Mouse (Mus musculus) 416B (cell line): ENCODE results near the gene Ang6.
"Not testable (repeated sequence)": the region's sequence is repeated elsewhere in the genome, so short reads cannot be mapped to it uniquely, and the experiment has no call there.

Experiments
- DNase-seq: peaks from one replicate; pipeline ENCODE4 v3.0.0; 2011; ENCODE audit warnings: low read depth

Gene Ang6

GRCm38 (mm10) chr14:44002169-44002568, at the start of gene Ang6:
Gene Ang6, minus strand, starts transcription at chr14:44002269.
- no peak for DNase-seq

- DNase-seq = not testable (repeated sequence)
These were observed 44.5 kb upstream of the Ang6 start for GRCm38 (mm10) chr14:44046567-44046966.

DNA sequence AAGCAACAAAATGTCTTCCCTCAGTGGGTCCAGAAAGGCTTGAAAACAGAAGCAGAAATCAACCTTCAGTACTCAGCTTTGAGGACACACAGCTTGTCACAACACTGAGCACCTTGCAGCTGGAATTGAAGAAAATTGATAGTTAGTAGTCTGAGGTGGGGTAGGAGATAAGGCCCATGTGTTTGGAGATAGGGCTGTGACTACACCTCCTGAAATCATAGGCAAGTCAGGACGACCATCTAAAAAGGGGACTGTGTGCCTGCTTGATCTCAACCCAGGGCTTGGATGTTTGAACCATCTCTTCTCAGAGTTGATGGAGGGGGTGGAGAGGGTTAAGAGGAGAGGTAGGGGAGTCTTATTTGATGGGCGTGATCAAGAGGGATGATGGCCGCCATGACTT, 29.8 kb upstream of the Ang6 start:
- DNase-seq = not testable (repeated sequence)

GRCm38 (mm10) chr14:44009686-44010085, 7.6 kb upstream of the Ang6 start:
- DNase-seq = not testable (repeated sequence)

DNA sequence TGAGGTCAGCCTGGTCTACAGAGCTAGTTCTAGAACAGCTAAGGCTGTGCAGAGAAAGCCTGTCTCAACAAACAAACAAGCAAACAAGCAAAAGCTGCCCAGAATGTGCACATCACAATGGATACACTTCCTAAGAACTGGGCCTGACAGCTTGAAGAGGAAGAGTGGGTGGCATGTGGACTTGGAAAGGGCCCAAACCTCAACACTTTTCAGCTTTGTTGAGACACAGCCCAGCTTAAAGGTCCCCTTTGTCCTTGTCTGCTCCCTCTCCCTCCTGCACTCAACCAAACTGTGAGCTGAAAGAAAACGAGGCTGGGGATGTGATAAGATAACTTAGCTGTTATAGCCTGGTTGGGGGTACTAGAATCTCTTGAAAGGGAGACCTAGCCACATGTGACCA, 6.0 kb upstream of the Ang6 start:
- DNase-seq = not testable (repeated sequence)

DNA sequence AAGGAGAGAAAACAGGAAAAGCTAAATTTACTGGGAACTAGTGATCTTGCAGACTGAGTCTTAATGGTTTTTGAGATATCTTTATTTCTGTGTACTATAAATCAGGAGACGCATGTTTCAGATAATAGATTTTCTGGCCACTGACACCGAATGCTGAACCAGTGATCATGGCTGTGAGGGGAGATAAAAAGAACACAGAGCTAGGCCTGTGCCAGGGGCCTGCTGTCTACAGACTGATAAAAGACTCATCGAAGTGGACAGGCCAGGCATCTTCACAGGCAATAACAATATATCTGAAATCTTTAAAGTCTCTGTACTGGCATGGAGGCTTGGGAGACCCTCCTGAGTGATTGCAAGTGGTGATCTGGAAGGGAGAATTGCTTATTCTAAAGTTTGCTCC, 469 bp downstream of the Ang6 start:
- no peak for DNase-seq

- peak; percentile 12 for DNase-seq
These were observed 3.5 kb downstream of the Ang6 start for GRCm38 (mm10) chr14:43998455-43999000.

- peak; percentile 22 for DNase-seq
These were observed 14.7 kb downstream of the Ang6 start for GRCm38 (mm10) chr14:43987404-43987803.

DNA sequence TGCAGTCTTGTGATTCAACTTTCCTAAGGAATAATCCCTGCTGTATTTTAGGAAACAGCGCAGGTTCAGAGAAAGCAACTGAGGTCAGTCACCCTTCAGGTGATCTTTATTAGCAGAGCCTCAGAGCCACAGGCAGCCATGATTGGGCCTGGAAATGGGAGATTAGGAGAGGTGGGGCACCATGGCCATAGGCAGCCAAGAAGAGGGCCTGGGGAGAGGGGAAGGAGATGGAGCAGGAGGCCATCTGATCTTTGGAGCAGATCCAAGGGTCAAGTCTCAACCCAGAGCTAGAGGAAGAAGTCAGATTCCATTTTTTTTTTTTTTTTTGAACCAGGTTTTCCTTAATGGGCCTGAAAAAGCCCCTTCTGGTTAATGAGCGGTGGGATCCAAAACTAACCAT, 15.9 kb downstream of the Ang6 start:
- DNase-seq = no peak

DNA sequence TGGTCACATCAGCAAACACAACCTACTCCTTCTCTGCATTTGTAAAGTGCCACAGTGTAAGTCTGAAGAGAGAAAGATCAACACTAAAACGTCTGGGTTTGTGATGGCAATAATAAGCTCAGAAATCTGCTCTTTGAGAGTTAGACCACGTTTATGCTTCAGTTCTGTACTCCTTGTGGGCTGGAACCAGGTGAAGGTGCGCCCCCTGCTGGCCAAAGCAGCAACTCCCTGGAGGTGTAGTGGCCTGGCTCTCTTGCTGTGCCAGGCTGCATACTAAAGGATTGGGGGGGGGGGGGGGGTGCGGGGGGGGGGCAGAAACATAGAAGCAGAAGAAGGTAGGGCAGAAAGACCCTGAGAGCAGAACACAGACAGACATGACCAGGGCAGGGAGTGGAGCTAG, 18.2 kb downstream of the Ang6 start:
- DNase-seq = peak; percentile 10

- DNase-seq = no peak
These were observed 18.6 kb downstream of the Ang6 start for GRCm38 (mm10) chr14:43983454-43983853.

DNA sequence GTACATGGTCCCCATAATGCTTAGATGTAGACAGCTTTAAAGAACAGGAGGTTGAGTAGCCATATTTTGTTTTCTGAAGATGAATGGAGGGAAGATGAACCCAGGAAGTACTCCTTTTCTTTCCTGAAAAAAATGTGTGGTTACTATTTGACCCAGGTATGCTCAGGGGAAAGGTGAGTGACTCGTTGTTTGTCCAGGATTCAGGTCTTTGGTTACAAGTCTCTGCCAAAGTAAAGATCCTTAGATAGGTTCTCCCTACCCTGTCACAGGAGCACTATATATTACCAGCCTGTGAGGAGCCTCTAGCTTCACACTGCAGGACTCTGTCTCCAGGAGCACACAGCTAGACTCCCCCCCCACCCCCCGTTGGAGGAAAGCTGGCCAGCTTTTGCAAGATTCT, 45.3 kb downstream of the Ang6 start, which contains the start of gene Ang5:
Gene Ang5, plus strand, starts transcription at position 301 of the 400 bp plus-strand sequence.
- not testable (repeated sequence) for DNase-seq

GRCm38 (mm10) chr14:43955074-43955473, 47.0 kb downstream of the Ang6 start:
- not testable (repeated sequence) for DNase-seq

DNA sequence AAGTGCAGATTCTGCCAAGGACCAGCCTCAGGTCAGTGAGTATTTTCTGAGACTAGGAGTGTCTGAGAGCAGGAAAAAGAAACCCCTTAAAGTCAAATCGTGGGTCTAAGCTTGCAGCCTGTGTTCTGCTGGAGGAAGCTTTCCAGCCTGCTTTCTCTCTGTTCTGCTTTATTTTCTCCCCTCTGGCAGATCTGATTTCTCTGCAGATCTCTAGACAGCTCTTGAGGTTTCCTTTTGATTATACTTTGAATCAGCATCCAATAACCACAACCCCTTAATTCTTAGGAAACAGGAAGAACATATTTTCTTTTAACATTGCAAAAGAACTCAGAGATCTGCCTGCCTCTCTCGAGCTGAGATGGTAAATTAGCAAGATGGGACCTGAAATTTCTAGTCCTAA, 48.7 kb downstream of the Ang6 start:
- DNase-seq = not testable (repeated sequence)
